Mouse (Mus musculus): Measurements from ENCODE around the gene Ncapd3. TPM values are rescaled to one million over a fixed set of nuclear protein-coding genes. Genes with fewer than 3 reads are reported as not detected.

Ncapd3 gene
- 44.2 and 53.5 TPM in 2 replicates for total RNA-seq (2017)

- ATAC-seq (replicated peaks in 1 of 2; ENCODE audit: insufficient read depth in 1 of 2, low FRiP score in 2 of 2, low TSS enrichment in 1 of 2, low read depth in 1 of 2, poor library complexity in 2 of 2, severe bottlenecking in 2 of 2): peak; percentile 90 to 94
Measured at GRCm38 (mm10) chr9:27029828-27030762, at the start of gene Ncapd3, which contains the start of gene Vps26b. TSS of gene Ncapd3 (plus strand) at chr9:27030175. TSS of gene Vps26b (minus strand) at chr9:27030065.

DNA sequence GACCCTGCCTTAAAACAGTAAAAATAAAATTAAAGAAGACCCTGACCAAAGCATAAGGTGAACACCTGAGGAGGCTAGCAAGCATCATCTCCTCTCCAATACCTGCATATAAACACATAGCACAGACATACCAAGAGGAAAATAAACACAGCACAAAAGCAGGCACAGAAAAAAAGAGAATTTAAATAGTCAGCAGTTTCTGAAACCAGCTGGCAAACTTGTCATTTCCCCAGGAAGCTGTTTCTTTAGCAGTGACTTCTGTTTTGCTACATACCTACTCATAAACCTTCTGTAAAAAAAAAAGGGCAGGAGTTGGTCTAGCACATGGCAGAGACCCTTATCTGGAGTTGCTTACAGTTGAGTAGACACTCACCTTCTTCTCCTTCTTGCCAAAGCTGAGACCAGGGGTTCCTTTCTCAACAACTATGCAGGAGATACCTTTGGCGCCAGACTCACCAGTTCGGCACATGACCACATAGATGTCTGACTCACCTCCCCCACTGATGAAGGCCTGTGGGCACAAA is 44.8 kb upstream of the Ncapd3 start:
- no peak for ATAC-seq (replicated peaks in 1 of 2; ENCODE audit: insufficient read depth in 1 of 2, low FRiP score in 2 of 2, low TSS enrichment in 1 of 2, low read depth in 1 of 2, poor library complexity in 2 of 2, severe bottlenecking in 2 of 2)

DNA sequence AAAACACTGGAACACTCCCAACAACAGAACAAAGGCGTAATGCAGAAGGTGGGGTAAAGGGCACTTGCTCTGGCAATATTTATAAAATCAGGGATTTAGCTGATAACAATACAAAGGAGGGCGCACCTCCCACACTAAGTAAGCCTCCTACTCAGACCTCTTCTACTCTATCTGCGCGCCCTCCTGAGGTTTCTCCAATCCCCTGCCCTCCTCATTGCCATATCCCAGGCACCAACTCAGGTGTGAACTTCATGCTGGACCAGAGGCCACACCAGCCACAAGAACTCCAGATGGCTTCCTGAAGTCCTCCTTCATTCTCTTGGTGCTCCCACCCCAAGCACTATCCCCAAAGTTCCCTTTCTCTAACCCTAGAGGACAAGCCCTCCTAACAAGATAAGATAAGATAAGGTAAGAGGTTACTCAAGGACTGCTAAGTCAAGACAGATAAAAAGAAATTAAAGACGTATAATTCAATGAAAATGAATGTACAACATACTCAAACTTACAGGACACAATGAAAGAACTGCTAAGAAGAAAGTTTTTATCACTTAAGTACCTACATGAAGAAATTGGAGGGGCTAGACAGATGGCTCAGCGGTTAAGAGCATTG is 44.2 kb upstream of the Ncapd3 start:
- ATAC-seq (replicated peaks in 1 of 2; ENCODE audit: insufficient read depth in 1 of 2, low FRiP score in 2 of 2, low TSS enrichment in 1 of 2, low read depth in 1 of 2, poor library complexity in 2 of 2, severe bottlenecking in 2 of 2): no peak

- no peak for ATAC-seq (replicated peaks in 1 of 2; ENCODE audit: insufficient read depth in 1 of 2, low FRiP score in 2 of 2, low TSS enrichment in 1 of 2, low read depth in 1 of 2, poor library complexity in 2 of 2, severe bottlenecking in 2 of 2)
Measured at GRCm38 (mm10) chr9:26990181-26990580, 39.8 kb upstream of the Ncapd3 start.

DNA sequence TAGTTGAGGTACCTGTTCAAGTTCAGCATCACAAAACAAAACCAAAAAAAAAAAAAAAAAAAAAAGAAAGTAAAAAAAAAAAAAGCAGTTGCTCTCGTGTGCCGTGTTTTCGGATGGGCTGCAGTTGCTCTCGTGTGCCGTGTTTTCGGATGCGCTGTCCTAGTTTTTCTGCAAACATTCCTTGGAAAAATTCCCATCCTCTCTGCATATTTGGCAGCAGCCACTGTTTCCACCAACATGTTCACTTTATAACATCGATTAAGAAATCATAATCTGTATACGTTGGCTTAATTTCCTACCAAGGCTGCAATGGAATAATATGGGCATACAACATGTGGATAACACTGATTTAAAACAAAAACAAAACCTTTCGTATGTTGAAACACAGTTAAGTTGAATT is 36.9 kb upstream of the Ncapd3 start:
- ATAC-seq (replicated peaks in 1 of 2; ENCODE audit: insufficient read depth in 1 of 2, low FRiP score in 2 of 2, low TSS enrichment in 1 of 2, low read depth in 1 of 2, poor library complexity in 2 of 2, severe bottlenecking in 2 of 2): no peak

- no peak for ATAC-seq (replicated peaks in 1 of 2; ENCODE audit: insufficient read depth in 1 of 2, low FRiP score in 2 of 2, low TSS enrichment in 1 of 2, low read depth in 1 of 2, poor library complexity in 2 of 2, severe bottlenecking in 2 of 2)
Measured at GRCm38 (mm10) chr9:26993900-26994299, 36.1 kb upstream of the Ncapd3 start.

GRCm38 (mm10) chr9:26997062-26997461 is 32.9 kb upstream of the Ncapd3 start:
- peak in 1 of 2 experiments; percentile 43; a peak in 1 of 4 replicates for ATAC-seq (replicated peaks in 1 of 2; ENCODE audit: insufficient read depth in 1 of 2, low FRiP score in 2 of 2, low TSS enrichment in 1 of 2, low read depth in 1 of 2, poor library complexity in 2 of 2, severe bottlenecking in 2 of 2)

- ATAC-seq (replicated peaks in 1 of 2; ENCODE audit: insufficient read depth in 1 of 2, low FRiP score in 2 of 2, low TSS enrichment in 1 of 2, low read depth in 1 of 2, poor library complexity in 2 of 2, severe bottlenecking in 2 of 2): no peak
Measured at GRCm38 (mm10) chr9:26997501-26997900, 32.5 kb upstream of the Ncapd3 start.

- peak; percentile 1 to 38; a peak in 3 of 4 replicates for ATAC-seq (replicated peaks in 1 of 2; ENCODE audit: insufficient read depth in 1 of 2, low FRiP score in 2 of 2, low TSS enrichment in 1 of 2, low read depth in 1 of 2, poor library complexity in 2 of 2, severe bottlenecking in 2 of 2)
Measured at GRCm38 (mm10) chr9:26998669-26999460, 31.1 kb upstream of the Ncapd3 start.

- ATAC-seq (replicated peaks in 1 of 2; ENCODE audit: insufficient read depth in 1 of 2, low FRiP score in 2 of 2, low TSS enrichment in 1 of 2, low read depth in 1 of 2, poor library complexity in 2 of 2, severe bottlenecking in 2 of 2): peak; percentile 96 to 98
Measured at GRCm38 (mm10) chr9:26999461-27000395, 30.2 kb upstream of the Ncapd3 start, which contains the start of the genes Acad8 and Thyn1. TSS of gene Acad8 (minus strand) at chr9:26999566. TSS of gene Thyn1 (plus strand) at chr9:26999710.

GRCm38 (mm10) chr9:27005231-27005630 is 24.7 kb upstream of the Ncapd3 start:
- no peak for ATAC-seq (replicated peaks in 1 of 2; ENCODE audit: insufficient read depth in 1 of 2, low FRiP score in 2 of 2, low TSS enrichment in 1 of 2, low read depth in 1 of 2, poor library complexity in 2 of 2, severe bottlenecking in 2 of 2)

DNA sequence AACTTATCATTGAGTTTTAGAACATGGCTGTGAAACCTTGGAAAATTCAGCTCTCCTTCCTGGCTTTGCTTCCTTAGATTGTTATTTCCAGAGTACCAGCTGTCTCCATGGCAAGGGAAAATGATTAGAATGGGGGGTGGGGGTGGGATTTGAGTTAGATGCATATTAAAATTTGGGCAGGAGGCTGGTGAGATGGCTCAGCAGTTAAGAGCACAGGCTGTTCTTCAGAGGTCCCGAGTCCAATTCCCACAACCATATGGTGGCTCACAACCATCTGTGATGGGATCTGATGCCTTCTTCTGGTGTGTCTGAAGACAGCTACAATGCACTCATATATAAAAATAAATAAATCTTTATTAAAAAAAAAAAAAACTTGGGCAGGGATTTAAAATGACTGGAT is 24.0 kb upstream of the Ncapd3 start:
- ATAC-seq (replicated peaks in 1 of 2; ENCODE audit: insufficient read depth in 1 of 2, low FRiP score in 2 of 2, low TSS enrichment in 1 of 2, low read depth in 1 of 2, poor library complexity in 2 of 2, severe bottlenecking in 2 of 2): no peak

DNA sequence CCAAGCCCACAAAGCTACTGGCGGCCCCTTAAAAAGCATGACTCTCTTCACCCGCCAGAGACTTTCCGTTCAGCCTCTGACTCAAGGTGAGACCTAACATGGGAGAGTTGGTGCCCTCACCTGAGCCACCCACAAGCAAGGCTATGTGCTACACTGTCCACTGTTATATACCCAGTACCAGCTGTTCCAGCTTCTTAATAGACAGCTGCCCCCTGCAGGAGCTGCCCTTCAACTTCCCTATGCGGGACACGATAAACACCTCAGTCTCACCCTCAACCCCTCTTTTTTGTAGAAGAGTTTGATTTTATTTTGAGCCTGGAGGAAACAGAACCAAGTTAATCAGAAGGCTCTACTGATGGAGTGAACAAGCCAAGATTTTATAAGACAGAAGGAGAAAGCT is 23.1 kb upstream of the Ncapd3 start:
- 0 out of 4 replicates have a peak, but pooled peaks of 1 of the 2 experiments have one; percentile 10 for ATAC-seq (replicated peaks in 1 of 2; ENCODE audit: insufficient read depth in 1 of 2, low FRiP score in 2 of 2, low TSS enrichment in 1 of 2, low read depth in 1 of 2, poor library complexity in 2 of 2, severe bottlenecking in 2 of 2)

- no peak for ATAC-seq (replicated peaks in 1 of 2; ENCODE audit: insufficient read depth in 1 of 2, low FRiP score in 2 of 2, low TSS enrichment in 1 of 2, low read depth in 1 of 2, poor library complexity in 2 of 2, severe bottlenecking in 2 of 2)
Measured at GRCm38 (mm10) chr9:27009231-27009630, 20.7 kb upstream of the Ncapd3 start.

- no peak for ATAC-seq (replicated peaks in 1 of 2; ENCODE audit: insufficient read depth in 1 of 2, low FRiP score in 2 of 2, low TSS enrichment in 1 of 2, low read depth in 1 of 2, poor library complexity in 2 of 2, severe bottlenecking in 2 of 2)
Measured at GRCm38 (mm10) chr9:27011572-27011971, 18.4 kb upstream of the Ncapd3 start.

GRCm38 (mm10) chr9:27018961-27019360 is 11.0 kb upstream of the Ncapd3 start:
- no peak for ATAC-seq (replicated peaks in 1 of 2; ENCODE audit: insufficient read depth in 1 of 2, low FRiP score in 2 of 2, low TSS enrichment in 1 of 2, low read depth in 1 of 2, poor library complexity in 2 of 2, severe bottlenecking in 2 of 2)

Data from hematopoietic stem cell, adult 5-6 weeks (primary cell).